Mouse (Mus musculus) c-Kit-positive CD71-positive TER-119-positive erythroid progenitor cells, embryonic 14.5 days (primary cell): ENCODE measurements at regions not wholly inside any gene's neighbourhood (a gene's known extent, or its start where the extent isn't known, plus 50 kb on each side); places are given as distances from the start of the nearest gene placed in this dataset.

ENCODE experiments used
- DNase-seq: peaks from one replicate; pipeline ENCODE4 v3.0.0-alpha.2; 2013; ENCODE audit warnings: low spot score

DNA sequence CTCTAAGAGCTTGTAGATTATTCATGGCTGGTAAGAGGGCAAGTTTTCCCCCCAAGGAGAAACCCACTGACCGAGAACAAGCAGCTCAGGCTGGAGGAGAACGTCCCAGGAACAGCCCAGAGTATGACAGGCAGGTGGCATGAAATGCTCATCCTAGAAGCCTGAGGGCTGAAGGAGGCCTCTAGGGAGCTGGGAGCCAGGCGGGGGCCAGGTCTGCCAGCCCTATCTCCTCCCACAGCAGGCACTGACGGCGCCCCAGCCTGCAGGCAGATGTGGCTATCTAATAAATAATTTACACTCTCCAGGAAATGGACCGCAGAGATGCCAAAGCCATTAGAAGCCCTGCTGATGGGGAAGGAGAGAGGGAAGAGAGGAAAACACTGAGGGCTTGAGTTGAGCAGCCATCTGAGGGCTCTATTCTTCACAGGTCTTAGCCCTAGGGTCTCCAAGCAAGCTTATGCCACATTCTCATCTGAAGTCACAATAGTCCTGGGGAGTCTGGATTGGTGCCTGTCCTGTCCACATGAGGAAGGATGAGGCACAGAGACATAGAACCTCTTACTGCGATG lies 176.1 kb downstream of the Mycn start:
- no peak for DNase-seq

DNA sequence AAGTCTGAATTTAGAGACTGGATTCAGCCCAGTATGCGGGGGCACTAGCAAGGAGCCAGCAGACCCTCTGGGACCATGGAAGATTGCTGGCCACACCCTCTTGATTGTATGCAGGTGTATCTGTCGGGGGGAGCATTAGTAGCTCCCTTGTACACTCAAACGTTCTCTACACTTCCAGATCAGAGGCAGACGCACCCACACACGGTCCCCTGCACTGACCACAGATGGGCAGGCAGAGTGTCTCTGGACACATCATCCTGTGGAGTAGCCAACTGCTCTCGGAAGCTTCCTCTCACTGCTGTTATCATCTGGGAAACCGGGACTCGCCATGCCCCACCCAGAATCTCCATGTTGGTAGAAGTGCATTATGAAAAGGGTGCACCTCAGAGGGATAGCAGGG lies 176.7 kb downstream of the Mycn start:
- no peak for DNase-seq

DNA sequence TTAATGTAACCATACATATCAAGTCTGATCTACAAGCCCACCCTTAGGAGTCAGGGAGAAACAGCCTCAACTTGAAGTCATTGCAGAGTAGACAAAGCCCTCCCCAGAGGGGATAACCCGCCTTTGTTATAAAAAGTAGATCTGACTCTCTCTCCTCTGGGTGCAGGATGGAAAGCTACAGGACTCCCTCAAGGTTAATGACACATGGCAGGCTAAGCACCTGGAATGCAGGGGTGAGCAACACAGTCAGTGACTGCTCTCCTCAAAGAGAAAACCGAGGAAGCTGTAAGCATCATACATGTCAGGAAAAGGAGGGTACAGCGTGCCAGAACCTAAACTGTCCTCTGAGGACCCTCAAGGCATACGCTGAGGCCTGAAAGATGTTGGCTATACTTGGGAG lies 177.1 kb downstream of the Mycn start:
- DNase-seq: no peak

DNA sequence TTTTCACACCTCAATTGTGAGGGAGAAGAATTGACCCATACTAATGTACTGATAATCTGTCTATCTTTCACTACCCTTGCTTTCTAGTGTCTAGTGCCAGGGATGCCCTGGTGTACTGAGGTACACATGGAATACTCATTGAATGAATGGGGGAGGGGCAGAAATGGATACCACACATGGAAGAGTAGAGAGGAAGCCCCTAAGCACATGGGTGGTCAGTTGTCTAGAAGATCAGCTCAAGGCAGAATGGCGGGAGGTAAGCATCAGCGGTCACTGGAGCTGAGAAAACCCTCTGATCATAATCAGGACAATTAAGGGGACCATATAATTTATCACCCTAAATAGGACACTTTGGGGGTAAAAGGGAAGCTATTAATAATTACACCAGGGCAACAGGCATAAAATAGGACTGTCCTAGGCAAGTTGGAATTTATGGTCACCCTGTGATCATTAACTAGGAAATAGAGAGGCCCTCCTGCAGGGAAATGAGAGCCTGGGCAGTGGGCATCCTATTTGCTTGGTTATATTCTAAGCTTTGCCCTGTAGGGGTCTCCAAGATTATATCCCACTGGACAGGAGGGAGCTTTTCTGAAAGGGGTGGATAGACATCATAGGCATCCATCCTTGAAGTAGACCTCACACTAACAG lies 185.3 kb downstream of the Mycn start:
- no peak for DNase-seq

DNA sequence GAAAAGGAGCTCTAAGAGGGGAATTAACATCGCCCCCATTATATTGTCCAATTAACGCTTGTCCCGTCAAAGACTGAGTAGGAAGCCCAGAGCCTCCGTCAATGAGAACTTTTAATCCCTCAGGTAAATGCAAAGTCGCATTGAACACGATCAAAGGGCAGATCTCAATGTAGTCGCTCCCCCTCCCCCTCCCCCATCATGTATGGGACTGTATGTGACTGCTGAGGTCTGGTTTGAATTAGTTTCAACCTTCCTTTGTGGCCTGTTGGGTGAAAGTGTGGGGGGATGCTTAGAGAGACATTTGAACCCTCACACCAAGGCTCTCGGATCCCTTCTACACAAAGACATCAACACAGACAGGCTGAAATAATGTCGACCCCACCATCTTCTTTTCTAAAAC lies 187.9 kb downstream of the Mycn start:
- DNase-seq: no peak

DNA sequence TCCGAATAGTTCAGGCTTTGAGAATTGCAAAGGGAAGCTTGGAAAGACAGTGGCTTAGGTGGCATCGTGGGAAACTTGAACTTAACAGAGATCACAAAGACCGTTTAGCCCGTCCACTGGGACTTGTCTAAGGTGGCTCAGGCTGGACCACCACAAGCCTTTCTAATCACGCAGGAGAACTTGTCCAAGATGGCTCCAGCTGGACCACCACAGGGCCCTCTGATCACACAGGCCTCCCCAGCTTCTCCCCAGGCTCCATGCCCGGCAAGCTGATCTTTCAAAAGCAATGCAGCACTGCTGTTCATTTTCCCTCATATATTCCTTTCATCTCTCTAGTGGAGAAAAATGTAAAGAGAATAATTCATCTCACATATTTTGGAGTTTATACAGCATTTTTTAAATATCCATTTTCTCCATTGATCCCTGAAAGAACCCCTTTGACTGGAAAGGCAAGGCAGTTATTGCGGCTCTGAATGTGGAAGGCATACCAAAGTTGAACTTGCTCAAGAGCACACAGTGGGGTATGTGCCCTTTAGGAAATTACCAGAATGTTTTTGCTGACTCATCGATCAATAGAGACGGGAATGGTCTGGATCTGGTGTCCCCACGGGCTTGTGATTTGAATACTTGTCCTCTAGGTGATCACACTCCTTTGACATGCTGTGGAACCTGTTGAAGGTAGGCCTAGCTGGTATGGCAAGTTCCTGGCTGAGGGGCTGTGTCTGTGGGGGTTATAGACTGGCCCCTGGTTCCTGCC lies 189.9 kb downstream of the Mycn start:
- no peak for DNase-seq

DNA sequence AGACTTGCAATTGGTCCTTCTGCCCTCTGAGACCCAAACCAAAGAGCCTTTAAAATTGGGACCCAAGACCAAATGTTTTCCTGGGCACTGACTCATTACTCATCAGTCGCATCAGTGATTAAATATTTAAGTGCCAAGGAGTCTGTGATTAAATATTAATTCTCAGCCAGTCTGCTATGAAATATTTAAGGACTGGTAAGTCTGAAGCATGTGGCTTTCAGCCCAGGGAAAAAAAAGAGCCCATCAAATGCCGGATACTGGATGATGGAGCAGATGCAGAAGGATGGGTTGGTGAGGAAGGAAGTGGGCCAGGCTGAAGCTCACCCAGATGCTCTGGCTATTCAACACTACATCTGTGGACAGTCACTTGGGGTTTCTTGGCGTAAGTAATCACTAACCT lies 192.0 kb downstream of the Mycn start:
- DNase-seq: no peak

DNA sequence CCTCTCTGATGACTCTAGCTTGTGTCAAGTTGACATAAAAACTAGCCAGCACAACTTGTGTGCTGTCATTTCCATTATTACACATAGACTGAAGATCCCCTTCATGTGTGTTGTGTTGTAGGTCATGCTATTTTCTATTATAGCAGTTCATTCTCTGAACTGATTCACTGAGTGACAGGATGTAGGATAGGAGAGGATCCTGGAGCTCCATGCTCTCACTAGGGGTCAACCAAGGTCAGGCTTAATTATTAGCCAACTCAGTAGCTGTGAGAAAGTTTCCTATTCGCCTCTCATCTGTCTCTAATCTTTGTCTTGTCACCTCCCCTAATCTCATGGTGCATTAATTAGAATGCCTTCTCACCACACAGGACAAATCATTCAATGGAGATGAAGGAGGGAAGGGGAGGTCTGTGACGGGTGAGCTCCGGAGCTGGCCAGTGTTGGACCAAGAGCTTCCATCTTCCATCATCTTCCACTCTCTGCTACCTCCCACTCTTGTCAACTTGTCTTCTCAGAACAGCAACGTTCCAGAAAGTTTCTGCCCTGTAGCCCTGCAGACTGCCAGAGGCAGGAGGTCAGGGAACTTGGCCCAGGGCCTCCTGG lies 194.8 kb downstream of the Mycn start:
- no peak for DNase-seq

DNA sequence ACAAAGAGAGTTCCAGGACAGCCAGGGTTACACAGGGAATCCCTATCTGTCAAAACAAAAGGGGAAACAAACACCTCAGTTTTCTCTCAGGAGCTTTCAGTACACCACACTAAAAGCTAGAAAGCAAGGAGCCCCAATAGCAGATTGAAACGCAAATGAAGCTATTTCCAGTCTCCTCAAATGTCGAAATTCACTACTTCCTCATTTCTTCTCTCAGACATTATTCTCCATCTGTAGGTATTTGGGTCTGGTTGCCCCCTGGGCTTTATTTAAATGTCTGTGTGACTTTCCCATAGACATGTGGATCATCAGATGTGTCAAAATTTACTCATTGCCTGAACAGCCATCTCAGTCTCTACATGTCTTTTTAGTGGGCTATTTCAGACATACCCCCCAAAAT lies 197.2 kb downstream of the Mycn start:
- no peak for DNase-seq

DNA sequence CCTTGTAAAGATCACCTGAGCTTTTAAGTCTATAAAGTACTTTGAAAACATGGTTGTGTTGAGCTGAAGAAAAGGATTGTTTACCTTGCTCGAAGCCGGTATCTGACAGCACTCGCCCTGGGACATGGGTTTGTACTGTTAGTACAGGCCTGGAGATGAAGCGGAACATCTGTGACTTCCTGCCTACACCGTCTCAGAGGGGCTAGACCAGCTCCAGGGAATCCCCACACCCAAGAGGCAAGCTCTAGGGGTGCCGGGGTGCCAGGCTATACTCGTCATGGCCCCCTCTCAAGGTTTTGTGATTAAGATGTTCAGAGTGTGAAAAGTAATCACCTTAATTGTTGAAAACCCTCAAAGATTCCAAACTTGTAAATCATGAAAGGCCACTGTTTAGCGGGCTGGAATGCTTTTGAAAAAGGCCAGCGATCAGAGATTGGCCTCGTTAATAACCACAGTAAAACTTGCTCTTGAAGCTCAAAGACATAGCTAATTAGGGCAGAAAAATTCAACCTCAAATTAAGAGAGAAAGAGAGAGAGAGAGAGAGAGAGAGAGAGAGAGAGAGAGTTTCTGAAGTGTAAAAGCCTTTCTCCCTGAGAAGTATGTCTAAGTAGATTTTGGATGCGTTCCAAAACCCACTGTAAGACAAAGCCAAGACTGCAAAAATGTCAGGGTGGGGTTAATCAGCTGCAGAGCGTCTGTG lies 202.9 kb downstream of the Mycn start:
- DNase-seq: no peak

DNA sequence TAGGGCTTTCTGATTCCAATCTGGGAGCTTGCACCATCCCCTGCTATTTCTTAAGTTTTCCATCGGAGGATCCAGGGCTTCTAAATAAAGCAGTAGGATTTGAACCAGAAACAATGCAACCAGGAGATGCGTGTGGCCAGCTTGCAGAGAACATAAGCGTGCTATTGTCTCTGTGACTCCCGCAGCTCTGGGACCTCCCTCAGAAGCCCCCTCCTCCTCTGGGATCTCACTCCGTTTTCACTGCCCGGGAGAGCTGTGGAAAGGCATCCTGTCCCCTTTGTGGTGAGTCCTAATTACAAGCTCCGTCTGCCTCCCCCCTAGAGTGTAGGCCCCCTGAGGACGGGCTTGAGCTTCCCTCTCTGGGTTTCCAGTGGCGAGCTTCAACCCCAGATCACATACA lies 215.9 kb downstream of the Mycn start:
- no peak for DNase-seq

DNA sequence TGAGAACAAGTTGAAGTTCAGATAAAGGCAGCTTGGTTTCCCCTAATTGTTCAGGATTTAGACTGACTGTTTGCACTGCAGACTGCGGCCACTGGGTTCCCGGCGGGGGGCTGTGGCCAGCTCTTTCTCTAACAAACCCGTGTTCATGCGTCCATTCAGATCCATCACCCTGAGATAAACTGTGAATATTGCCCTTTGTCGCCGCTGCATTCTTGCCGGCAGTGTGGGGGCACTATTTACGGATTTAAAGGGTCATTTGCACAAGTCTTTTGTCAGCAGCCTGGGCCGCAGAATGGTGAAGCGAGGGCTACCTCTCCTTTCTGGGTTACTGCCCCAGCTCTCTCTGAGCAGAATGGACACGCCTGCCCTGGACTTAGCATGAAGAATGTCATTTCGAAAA lies 216.6 kb downstream of the Mycn start:
- no peak for DNase-seq

DNA sequence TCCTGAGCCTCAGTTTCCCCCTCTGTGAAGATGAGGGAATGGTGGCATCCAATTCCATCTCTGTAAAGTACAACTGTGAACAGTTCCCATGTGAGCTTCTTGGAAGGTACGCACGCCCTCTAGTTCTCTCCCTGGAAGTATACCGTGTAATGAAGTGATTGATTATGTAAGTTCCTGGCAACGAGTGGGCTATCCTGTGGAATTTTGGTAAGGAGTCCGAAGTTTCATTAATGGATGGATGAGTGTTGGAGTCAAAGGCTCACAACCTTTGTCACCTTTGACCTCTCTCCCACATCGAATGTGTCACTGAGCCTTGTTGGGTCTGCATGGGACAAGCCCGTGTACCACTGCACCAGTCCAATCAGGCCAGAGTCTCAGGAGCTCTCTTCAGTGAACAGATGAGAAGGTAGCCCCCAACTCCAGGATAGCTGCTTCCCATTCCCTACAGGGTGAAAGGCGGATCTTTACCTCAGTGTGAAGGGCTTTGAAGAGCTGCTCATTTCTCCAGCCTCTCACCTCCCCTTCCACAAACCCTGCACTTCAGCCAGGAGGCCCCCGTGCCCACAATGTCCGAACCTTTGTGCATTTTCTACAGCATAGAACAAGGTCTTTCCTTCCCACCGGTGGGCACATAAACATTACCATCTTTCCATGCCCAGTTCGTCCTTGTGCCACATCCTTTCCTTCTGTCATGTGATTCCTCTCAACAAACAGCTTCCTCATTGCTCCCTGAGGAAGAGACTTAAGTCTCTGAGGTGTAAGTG lies 217.8 kb downstream of the Mycn start:
- no peak for DNase-seq

DNA sequence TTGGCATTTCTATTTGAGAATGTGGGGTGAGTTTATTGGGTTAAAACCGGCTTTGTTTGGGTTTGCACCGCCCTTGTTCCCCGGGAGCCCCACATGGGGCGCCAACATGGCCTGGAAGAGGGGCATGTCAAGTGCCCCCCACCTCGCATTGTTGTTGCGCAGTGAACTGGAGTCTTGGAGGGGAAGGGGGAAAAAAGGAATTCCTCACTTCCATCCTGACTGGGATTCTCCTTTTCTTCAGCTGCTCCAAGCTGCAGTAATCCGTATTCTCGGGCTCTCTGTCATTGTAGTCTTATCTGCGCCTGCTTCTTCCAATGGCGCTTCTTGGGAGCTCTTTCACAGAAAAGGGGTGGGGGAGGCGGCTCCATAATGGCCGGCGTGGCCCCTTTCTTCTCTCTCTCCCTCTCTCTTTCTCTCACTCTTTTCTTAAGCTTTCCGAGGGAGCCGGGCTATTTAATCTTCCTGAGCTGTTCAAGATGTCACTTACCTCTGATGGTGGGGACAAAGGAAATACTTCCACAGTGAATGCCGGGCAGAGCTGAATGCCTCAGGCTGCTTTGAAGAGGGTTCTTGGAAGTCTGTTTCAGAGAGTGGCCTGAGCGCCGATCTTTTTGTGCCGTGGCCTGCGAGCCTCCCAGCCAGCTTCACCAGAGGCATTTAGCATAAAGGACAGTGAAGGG lies 218.6 kb downstream of the Mycn start:
- DNase-seq: no peak

DNA sequence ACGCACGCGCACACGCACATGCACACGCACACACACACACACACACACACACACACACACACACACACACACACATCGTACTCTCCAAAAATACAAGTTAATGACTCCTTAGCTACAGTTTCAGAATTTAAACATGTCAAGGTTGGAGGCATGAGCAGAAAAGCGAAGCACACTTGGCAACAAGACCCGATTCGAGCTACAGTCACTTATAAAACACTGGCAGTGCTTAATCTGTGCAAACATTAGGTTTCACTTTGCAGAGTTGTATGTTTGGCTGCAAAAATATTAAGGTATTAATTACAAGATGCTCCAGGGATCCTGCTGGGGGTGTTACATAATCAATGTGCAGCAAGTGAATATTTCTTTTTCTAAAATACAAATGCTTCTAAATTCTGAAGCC lies 225.0 kb downstream of the Mycn start:
- DNase-seq: no peak

DNA sequence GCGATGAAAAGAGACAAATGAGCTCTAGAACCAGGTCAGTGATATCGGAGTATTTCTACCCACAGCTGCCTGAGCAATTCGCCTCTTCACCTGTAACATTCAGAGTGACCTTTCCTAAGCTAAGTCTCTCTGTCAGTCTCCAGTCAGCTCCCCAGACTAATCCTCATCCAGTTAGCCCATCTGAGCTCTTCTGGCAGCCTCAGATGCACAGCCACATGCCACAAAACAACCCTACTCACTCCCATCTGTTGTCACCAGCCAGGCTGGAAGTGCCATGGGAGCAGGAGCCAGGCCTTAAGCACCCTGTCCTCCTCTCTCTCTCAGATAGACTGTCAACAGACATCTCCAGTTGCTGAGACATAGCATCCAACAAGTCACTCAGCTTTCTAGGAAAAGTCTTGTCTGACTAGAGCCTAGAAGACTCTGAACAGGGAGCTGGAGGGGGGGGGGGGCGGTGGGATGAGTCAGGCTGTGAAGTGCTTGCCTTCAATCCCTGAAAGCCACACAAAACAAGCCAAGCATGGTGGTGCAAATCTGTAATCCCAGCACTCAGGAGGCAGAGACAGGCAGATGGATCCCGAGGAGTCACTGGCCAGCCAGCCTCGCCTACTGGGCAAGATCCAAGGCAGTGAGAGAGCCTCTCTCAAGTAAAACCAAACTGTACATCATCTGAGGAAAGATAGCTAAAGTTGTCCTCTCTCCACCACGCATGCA lies 225.6 kb downstream of the Mycn start:
- DNase-seq: no peak

DNA sequence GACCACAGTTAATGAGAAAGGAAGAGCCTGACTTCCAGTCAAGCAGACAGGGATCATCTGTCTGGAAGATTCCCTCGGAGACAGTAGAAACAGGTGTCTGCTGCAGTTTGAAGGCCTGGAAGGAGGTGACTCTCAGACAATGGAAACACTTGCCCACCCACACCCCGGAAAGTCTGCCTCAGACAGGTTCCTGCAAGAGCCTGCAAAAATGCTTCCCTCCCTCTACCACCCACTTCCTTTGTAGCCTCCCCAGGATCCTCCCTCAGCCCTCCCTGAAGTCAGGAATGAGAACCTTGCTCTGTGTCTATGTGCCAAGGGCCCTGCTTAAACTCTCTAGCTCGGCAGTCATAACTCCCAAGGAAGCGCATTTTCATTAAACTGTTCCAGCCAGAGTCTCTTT lies 226.2 kb downstream of the Mycn start:
- DNase-seq: no peak

DNA sequence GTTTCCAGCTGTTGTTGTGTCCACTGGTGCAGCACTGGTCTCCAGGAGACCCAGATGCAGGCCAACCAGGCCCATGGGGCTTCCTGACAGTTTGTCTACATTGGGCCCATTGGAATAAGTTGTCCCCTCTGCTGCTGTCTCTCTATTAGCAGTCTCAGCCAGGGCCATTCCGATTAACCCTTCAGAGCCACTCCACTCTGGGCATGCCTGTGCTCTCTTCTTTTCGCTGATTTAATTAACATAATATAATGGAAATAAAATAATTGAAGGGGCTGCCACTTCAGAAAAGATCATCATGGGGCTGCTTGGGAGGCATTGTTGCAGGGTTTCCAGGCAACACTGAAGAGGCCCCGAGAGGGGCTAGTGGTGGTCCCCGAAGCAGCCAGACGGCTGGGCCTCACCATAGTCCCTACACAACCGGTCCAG lies 231.5 kb downstream of the Mycn start:
- no peak for DNase-seq

DNA sequence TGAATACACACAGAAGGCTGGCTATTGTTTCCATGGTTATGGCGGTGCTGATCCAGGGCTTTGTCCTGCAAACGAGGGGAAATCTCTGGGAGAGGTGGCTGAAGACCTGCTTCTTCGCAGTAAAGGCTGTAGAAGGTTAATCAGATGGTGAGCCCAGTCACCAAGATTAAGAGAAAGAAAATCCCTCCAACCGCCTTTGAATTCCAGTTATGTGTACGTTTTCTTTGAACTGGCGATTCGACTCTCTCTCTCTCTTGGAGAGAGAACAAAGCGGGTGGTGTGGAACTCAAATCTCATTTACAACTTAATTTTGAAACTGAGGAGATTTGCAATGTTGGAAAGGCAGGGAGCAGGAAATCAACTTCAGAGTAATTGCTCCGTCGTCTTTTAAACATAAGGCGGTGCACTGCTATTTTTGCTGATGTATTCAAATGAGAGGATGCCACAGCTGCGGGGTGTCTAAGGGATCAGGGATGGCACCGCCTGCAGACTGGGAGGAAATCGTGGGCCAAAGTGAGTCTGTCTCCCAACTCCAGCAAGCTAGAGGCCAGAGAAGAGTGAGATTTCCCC lies 232.7 kb downstream of the Mycn start:
- no peak for DNase-seq

DNA sequence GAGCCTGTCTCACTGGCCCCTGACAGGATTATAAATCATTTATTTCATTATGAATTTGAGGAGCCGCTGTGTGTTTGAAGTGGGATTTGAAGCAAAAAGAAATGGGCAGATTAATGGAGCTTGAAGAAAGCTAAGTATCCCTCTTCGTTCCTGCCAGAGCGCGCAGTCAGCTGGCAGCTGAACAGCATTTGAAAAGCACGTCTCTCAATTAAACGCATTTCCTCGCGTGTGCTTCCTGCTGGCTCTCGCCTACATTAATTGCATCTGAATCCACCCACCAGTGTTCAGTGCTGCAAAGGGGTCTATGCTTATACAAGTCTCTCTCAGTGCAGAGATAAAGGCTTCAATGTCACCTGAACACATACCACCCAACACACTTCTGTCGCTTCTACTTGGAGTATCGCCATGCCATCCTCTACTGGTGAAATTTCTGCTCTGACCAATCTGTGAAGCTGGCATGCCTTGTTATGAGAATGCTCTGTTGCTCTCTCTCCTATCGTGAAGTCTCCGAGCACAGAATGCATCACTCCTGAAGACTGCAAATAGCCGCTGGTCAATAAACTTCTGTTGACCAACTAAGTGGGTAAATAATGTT lies 235.3 kb downstream of the Mycn start:
- no peak for DNase-seq
